8 mouse cellular contexts compared by ENCODE assay signal in the genomic region with DNA sequence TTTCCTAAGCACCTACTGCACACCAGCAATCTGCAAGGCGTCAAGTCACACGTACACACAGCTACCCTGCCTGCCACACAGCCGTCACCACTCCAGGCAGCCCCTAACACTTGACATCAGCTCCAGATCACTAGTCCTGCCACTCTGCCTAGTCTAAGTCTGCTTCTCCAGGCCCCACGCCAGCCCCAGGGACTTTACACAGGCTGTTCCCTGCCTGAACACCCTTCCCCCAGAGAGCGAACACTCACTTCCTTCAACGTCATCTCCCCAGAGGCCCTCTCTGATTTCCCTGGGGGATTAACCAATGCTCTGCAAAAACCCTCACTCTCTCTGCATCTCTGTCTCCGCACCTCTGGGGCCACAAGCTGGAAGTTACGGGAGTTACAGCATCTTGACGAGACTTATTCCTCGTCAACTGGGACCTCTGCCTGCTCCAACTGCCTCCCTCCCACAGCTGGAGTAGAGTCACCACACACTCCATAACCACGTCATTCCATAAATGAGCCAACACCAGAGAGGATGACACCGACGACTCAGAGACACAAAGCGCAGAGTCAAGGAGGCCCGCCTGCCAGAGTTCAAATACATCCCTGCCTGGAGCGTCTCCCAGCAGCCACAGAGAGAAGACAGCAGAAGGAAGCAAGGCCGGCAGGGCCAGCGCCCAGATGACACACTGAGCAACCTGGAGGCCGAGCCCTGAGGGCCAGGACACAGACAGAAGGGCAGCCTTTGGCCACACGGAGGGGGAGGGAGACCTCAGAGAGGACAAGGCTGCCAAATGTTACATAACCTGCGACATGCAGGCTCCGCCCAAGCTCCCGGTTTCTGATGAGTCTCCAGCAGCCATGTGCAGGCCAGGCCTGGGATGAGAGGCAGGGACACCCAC. TPM values are rescaled to one million over a fixed set of nuclear protein-coding genes. Genes with fewer than 3 reads are reported as not detected.
A peak's percentile ranks its signal among the peaks of the same experiment; 100 is the strongest.
DNase-seq lines count a peak whose midpoint lies in the region; ATAC-seq lines count a peak whose summit lies in the region.

No protein-coding gene starts in this region.

- peaks cover 79% of the 10 kb centered on the region for H3K36me3 ChIP-seq in midbrain, embryonic 10.5 days
- H3K36me3 ChIP-seq in midbrain, embryonic 16.5 days (ENCODE audit: control insufficient read depth, insufficient read depth, low read length) = peaks cover 14% of the 10 kb centered on the region
- peaks cover 45% of the 10 kb centered on the region for H3K36me3 ChIP-seq in lung, embryonic 15.5 days
- peaks cover 11% of the 10 kb centered on the region for H3K36me3 ChIP-seq in hindbrain, embryonic 16.5 days (ENCODE audit: control insufficient read depth, insufficient read depth, low read length)

- peak overlapping the region; percentile 64 for H3K27ac ChIP-seq in midbrain, embryonic 10.5 days (replicated peaks)
- H3K27ac ChIP-seq in midbrain, embryonic 16.5 days (ENCODE audit: low read length) = no peak overlapping the region
- peak overlapping the region; percentile 49; the same call in 1 of the 2 replicates for H3K27ac ChIP-seq in brown adipose tissue, adult 24 weeks (replicated peaks; ENCODE audit: low read depth, low read length)
- peak overlapping the region; percentile 67 for H3K27ac ChIP-seq in lung, embryonic 15.5 days
- H3K27ac ChIP-seq in hindbrain, embryonic 16.5 days (ENCODE audit: low read depth, low read length) = no peak overlapping the region

- H3K27me3 ChIP-seq in midbrain, embryonic 10.5 days (ENCODE audit: low read depth, poor library complexity, severe bottlenecking) = peaks cover 8% of the 10 kb centered on the region; the same call in 1 of the 2 replicates
- H3K27me3 ChIP-seq in midbrain, embryonic 16.5 days (ENCODE audit: control insufficient read depth, insufficient read depth, low read depth, low read length) = no peaks in the 10 kb centered on the region
- no peaks in the 10 kb centered on the region for H3K27me3 ChIP-seq in lung, embryonic 15.5 days
- no peaks in the 10 kb centered on the region for H3K27me3 ChIP-seq in hindbrain, embryonic 16.5 days (replicated peaks; ENCODE audit: control insufficient read depth, insufficient read depth, low read length)

- DNase-seq in midbrain, embryonic 10.5 days (ENCODE audit: low spot score) = no peak
- DNase-seq in gastrocnemius, adult 8-10 months (ENCODE audit: low spot score in 2 of 2) = peak; percentile 75 to 89
- DNase-seq in kidney, postnatal 14 days = peak; percentile 73
- DNase-seq in spleen, postnatal 14 days (ENCODE audit: low spot score in 2 of 2) = peak; percentile 65 to 85

- no peak overlapping the region for H3K4me3 ChIP-seq in midbrain, embryonic 10.5 days
- no peak overlapping the region for H3K4me3 ChIP-seq in midbrain, embryonic 16.5 days (ENCODE audit: low read depth, low read length)
- no peak overlapping the region for H3K4me3 ChIP-seq in brown adipose tissue, adult 24 weeks (ENCODE audit: insufficient read depth, low read depth, low read length)
- H3K4me3 ChIP-seq in lung, embryonic 15.5 days = no peak overlapping the region
- H3K4me3 ChIP-seq in hindbrain, embryonic 16.5 days (ENCODE audit: low read length) = no peak overlapping the region

- no peaks in the 10 kb centered on the region for H3K9me3 ChIP-seq in midbrain, embryonic 10.5 days (replicated peaks)
- no peaks in the 10 kb centered on the region for H3K9me3 ChIP-seq in midbrain, embryonic 16.5 days (replicated peaks; ENCODE audit: control insufficient read depth, low read length, poor library complexity, severe bottlenecking)
- no peaks in the 10 kb centered on the region for H3K9me3 ChIP-seq in lung, embryonic 15.5 days
- no peaks in the 10 kb centered on the region for H3K9me3 ChIP-seq in hindbrain, embryonic 16.5 days (ENCODE audit: control insufficient read depth, low read length)

- WGBS in midbrain, embryonic 10.5 days = 79% methylated on average over 23 of the region's 23 CpGs
- 73% methylated on average over 22 of the region's 23 CpGs for WGBS in midbrain, embryonic 16.5 days
- 41% methylated on average over 23 of the region's 23 CpGs for WGBS in lung, embryonic 15.5 days
- 68% methylated on average over 23 of the region's 23 CpGs for WGBS in hindbrain, embryonic 16.5 days

- no peak for ATAC-seq in midbrain, embryonic 16.5 days
- ATAC-seq in lung, embryonic 15.5 days (ENCODE audit: borderline replicate concordance, extremely low read depth, low FRiP score, low TSS enrichment) = peak; percentile 41
- ATAC-seq in hindbrain, embryonic 16.5 days = no peak

- peaks cover 62% of the 10 kb centered on the region for H3K4me1 ChIP-seq in midbrain, embryonic 10.5 days
- H3K4me1 ChIP-seq in midbrain, embryonic 16.5 days (ENCODE audit: control insufficient read depth, insufficient read depth, low read length) = peaks cover 19% of the 10 kb centered on the region
- peaks cover 34% of the 10 kb centered on the region for H3K4me1 ChIP-seq in brown adipose tissue, adult 24 weeks (ENCODE audit: control insufficient read depth, insufficient read depth, insufficient read length, low read length)
- H3K4me1 ChIP-seq in lung, embryonic 15.5 days = peaks cover 65% of the 10 kb centered on the region
- peaks cover 22% of the 10 kb centered on the region for H3K4me1 ChIP-seq in hindbrain, embryonic 16.5 days (ENCODE audit: control insufficient read depth, insufficient read depth, low read depth, low read length)

- H3K9ac ChIP-seq in midbrain, embryonic 16.5 days (ENCODE audit: low read depth, low read length) = no peak overlapping the region; the same call in 1 of the 2 replicates
- no peak overlapping the region for H3K9ac ChIP-seq in lung, embryonic 15.5 days
- H3K9ac ChIP-seq in hindbrain, embryonic 16.5 days (ENCODE audit: low read depth, low read length) = no peak overlapping the region

- H3K4me2 ChIP-seq in midbrain, embryonic 16.5 days (ENCODE audit: low read length) = no peak overlapping the region
- no peak overlapping the region for H3K4me2 ChIP-seq in lung, embryonic 15.5 days
- H3K4me2 ChIP-seq in hindbrain, embryonic 16.5 days (ENCODE audit: low read length) = no peak overlapping the region

RNA-seq across cellular contexts. Expression of gene Rflna, which starts 49.8 kb away (rescaled TPM):
- polyA plus RNA-seq in midbrain, embryonic 10.5 days (2016; fragmentation: Nextera tagmentation; extraction: Ambion mirVana) = 6.8 TPM in 2 replicates
- 4.9 and 7.1 TPM in 2 replicates for polyA plus RNA-seq in midbrain, embryonic 16.5 days (2015; fragmentation: Nextera tagmentation; extraction: Ambion mirVana)
- not detected in 2 replicates for polyA plus RNA-seq in brown adipose tissue, adult 24 weeks (2012; ENCODE audit: insufficient read depth, insufficient read length, missing spikeins)
- under 1 TPM in 1 of 4 experiments, not detected in 3; 0.19 TPM for total RNA-seq in gastrocnemius, adult 8-10 months (2022)
- polyA plus RNA-seq in lung, embryonic 15.5 days (2015; fragmentation: Nextera tagmentation; extraction: Ambion mirVana) = 6.4 and 7.7 TPM in 2 replicates
- 6.8 and 6.9 TPM in 2 replicates for polyA plus RNA-seq in hindbrain, embryonic 16.5 days (2015; fragmentation: Nextera tagmentation; extraction: Ambion mirVana)

Comparison
In these comparisons a context has a peak if more than half of its experiments do, and no peak if none do; other contexts are left out.
1. H3K27ac ChIP-seq: peak in midbrain, embryonic 10.5 days (single experiment), brown adipose tissue, adult 24 weeks (single experiment) and lung, embryonic 15.5 days (single experiment); none in midbrain, embryonic 16.5 days (single experiment) and hindbrain, embryonic 16.5 days (single experiment).